Mouse (Mus musculus) spleen, adult 12 weeks (tissue): Measurements from ENCODE around the gene Spcs1.

Experiments
- DNase-seq: peaks from one replicate; pipeline ENCODE4 v3.0.0; 2022; ENCODE audit warnings: low spot score

Spcs1 gene

GRCm38 (mm10) chr14:30949986-30950385 lies 51.5 kb downstream of the Spcs1 start:
- DNase-seq = no peak
